34 mouse cellular contexts compared by ENCODE assay signal in genomic region chr14:12638762-12639161, GRCm38 (mm10).
"Had no signal": no experiment of that assay in that cellular context is flagged by ENCODE, and none has a peak within 500 bp of the region (broad histone marks: within the 10 kb centered on the region; RNA-seq: fewer than 3 reads in every experiment).

No protein-coding gene starts in this region.

- H3K9me3 ChIP-seq: heart, embryonic 12.5 days; heart, embryonic 13.5 days; heart, embryonic 15.5 days; hindbrain, embryonic 10.5 days; hindbrain, embryonic 12.5 days; hindbrain, embryonic 13.5 days; hindbrain, embryonic 15.5 days; intestine, embryonic 15.5 days; kidney, embryonic 15.5 days had no signal

- H3K4me3 ChIP-seq: heart, adult 2 months; heart, embryonic 12.5 days; heart, embryonic 13.5 days; heart, embryonic 15.5 days; hindbrain, embryonic 10.5 days; hindbrain, embryonic 12.5 days; hindbrain, embryonic 13.5 days; hindbrain, embryonic 15.5 days; intestine, embryonic 15.5 days; kidney, embryonic 15.5 days; layer of hippocampus, adult 2 months had no signal

- H3K4me2 ChIP-seq: heart, embryonic 11.5 days; heart, embryonic 12.5 days; heart, embryonic 13.5 days; heart, embryonic 15.5 days; hindbrain, embryonic 12.5 days; hindbrain, embryonic 13.5 days; hindbrain, embryonic 14.5 days; hindbrain, embryonic 15.5 days; intestine, embryonic 15.5 days; kidney, embryonic 15.5 days had no signal

- H3K36me3 ChIP-seq: heart, embryonic 12.5 days; heart, embryonic 13.5 days; heart, embryonic 15.5 days; hindbrain, embryonic 10.5 days; hindbrain, embryonic 12.5 days; hindbrain, embryonic 13.5 days; hindbrain, embryonic 15.5 days; intestine, embryonic 15.5 days; kidney, embryonic 15.5 days had no signal

- H3K27ac ChIP-seq: heart, adult 2 months; heart, embryonic 13.5 days; heart, embryonic 15.5 days; hindbrain, embryonic 10.5 days; hindbrain, embryonic 12.5 days; hindbrain, embryonic 13.5 days; hindbrain, embryonic 14.5 days; hindbrain, embryonic 15.5 days; hindbrain, postnatal 0 days; intestine, embryonic 15.5 days; kidney, embryonic 15.5 days; kidney, postnatal 0 days; layer of hippocampus, adult 2 months had no signal

- H3K27me3 ChIP-seq: heart, embryonic 12.5 days; heart, embryonic 13.5 days; heart, embryonic 15.5 days; hindbrain, embryonic 12.5 days; hindbrain, embryonic 13.5 days; hindbrain, embryonic 15.5 days; intestine, embryonic 15.5 days; kidney, embryonic 15.5 days had no signal

- H3K9ac ChIP-seq: heart, embryonic 12.5 days; heart, embryonic 13.5 days; heart, embryonic 15.5 days; hindbrain, embryonic 12.5 days; hindbrain, embryonic 13.5 days; hindbrain, embryonic 14.5 days; hindbrain, embryonic 15.5 days; intestine, embryonic 15.5 days; kidney, embryonic 15.5 days had no signal

- DNase-seq: heart, adult 2 months; heart, postnatal 10 days; heart, postnatal 14 days; heart, postnatal 36 days; heart, postnatal 4 days; kidney, adult 11 months; kidney, adult 18-20 months; kidney, adult 2 months; kidney, adult 8-10 months; kidney, adult 9 months; kidney, postnatal 10 days; kidney, postnatal 14 days; kidney, postnatal 25 days; kidney, postnatal 36 days; kidney, postnatal 4 days; layer of hippocampus, adult 9-11 months; layer of hippocampus, postnatal 36 days had no signal

- H3K4me1 ChIP-seq: heart, embryonic 15.5 days; hindbrain, embryonic 10.5 days; intestine, embryonic 15.5 days; kidney, embryonic 15.5 days had no signal

- ATAC-seq: hindbrain, postnatal 0 days; inflammation-experienced regulatory T-cells, adult 6 months; intestine, embryonic 15.5 days; intestine, embryonic 16.5 days; intestine, postnatal 0 days had no signal
